9 mouse cellular contexts compared by ENCODE assay signal in the genomic region with DNA sequence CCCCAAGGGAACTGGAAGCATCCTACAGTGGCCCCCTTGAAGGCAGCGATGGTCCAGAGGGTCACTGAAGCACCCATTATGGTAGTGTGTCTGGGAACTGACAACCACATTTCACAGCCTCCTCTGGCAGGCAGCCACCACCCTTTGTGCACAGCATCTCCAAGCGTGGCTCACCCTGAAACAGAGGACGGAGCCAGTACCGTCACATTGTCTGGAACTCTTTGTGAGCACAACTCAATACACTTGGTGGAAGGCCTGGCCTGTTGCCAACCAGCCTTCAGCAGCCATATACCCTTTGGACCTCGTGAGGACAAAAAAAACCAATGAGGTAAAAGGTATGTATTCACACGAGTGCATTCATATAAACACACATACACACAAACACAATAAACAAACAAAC. TPM values are rescaled to one million over a fixed set of nuclear protein-coding genes. Genes with fewer than 3 reads are reported as not detected.
A peak's percentile ranks its signal among the peaks of the same experiment; 100 is the strongest.
DNase-seq lines count a peak whose midpoint lies in the region; ATAC-seq and TF ChIP-seq lines count a peak whose summit lies in the region.
"Had no signal": no experiment of that assay in that cellular context is flagged by ENCODE, and none has a peak within 500 bp of the region (broad histone marks: within the 10 kb centered on the region; RNA-seq: fewer than 3 reads in every experiment).

No protein-coding gene starts in this region.

- 0 out of 2 replicates have a peak, but pooled peaks have one; percentile 44 for ATAC-seq in embryonic facial prominence, embryonic 14.5 days (ENCODE audit: low read depth)
- ATAC-seq in intestine, postnatal 0 days = peak; percentile 56; the same call in 1 of the 2 replicates
- ATAC-seq in stomach, embryonic 15.5 days (ENCODE audit: insufficient read depth, low FRiP score, low read depth) = 0 out of 2 replicates have a peak, but pooled peaks have one; percentile 23

- H3K9ac ChIP-seq in embryonic facial prominence, embryonic 14.5 days (ENCODE audit: low read depth, low read length) = no peak overlapping the region
- no peak overlapping the region for H3K9ac ChIP-seq in intestine, postnatal 0 days (ENCODE audit: low read depth, low read length)
- no peak overlapping the region for H3K9ac ChIP-seq in stomach, embryonic 15.5 days

- H3K9me3 ChIP-seq in embryonic facial prominence, embryonic 14.5 days (ENCODE audit: control insufficient read depth, low read length) = no peaks in the 10 kb centered on the region
- H3K9me3 ChIP-seq in embryonic facial prominence, embryonic 10.5 days = no peaks in the 10 kb centered on the region
- no peaks in the 10 kb centered on the region for H3K9me3 ChIP-seq in intestine, postnatal 0 days (ENCODE audit: control insufficient read depth)
- H3K9me3 ChIP-seq in stomach, embryonic 15.5 days = no peaks in the 10 kb centered on the region

- no peak overlapping the region for H3K27ac ChIP-seq in embryonic facial prominence, embryonic 14.5 days (replicated peaks; ENCODE audit: low read depth, low read length)
- no peak overlapping the region for H3K27ac ChIP-seq in embryonic facial prominence, embryonic 10.5 days (replicated peaks)
- H3K27ac ChIP-seq in intestine, postnatal 0 days (ENCODE audit: low read depth, low read length) = no peak overlapping the region
- H3K27ac ChIP-seq in stomach, embryonic 15.5 days = no peak overlapping the region
- H3K27ac ChIP-seq: kidney, postnatal 0 days had no signal

- H3K36me3 ChIP-seq in embryonic facial prominence, embryonic 14.5 days (ENCODE audit: control insufficient read depth, insufficient read depth, low read length) = no peaks in the 10 kb centered on the region
- no peaks in the 10 kb centered on the region for H3K36me3 ChIP-seq in embryonic facial prominence, embryonic 10.5 days (replicated peaks)
- H3K36me3 ChIP-seq in intestine, postnatal 0 days (ENCODE audit: control insufficient read depth, insufficient read depth) = no peaks in the 10 kb centered on the region
- no peaks in the 10 kb centered on the region for H3K36me3 ChIP-seq in stomach, embryonic 15.5 days

- H3K4me3 ChIP-seq in embryonic facial prominence, embryonic 14.5 days (ENCODE audit: low read depth, low read length) = no peak overlapping the region
- no peak overlapping the region for H3K4me3 ChIP-seq in embryonic facial prominence, embryonic 10.5 days
- H3K4me3 ChIP-seq in intestine, postnatal 0 days (ENCODE audit: low read depth, low read length) = no peak overlapping the region
- H3K4me3 ChIP-seq in stomach, embryonic 15.5 days (replicated peaks) = no peak overlapping the region

- DNase-seq in embryonic facial prominence, embryonic 14.5 days (ENCODE audit: low spot score) = peak; percentile 47
- DNase-seq in embryonic facial prominence, embryonic 10.5 days (ENCODE audit: low spot score) = no peak
- DNase-seq in retina, postnatal 1 day = peak; percentile 33
- DNase-seq in retina, embryonic 14.5 days (ENCODE audit: low spot score) = no peak
- no peak for DNase-seq in Muller cell, postnatal 12 days (ENCODE audit: inconsistent ontology term)
- DNase-seq in embryo, embryonic 10 days (ENCODE audit: low spot score) = no peak

- H3K27me3 ChIP-seq in embryonic facial prominence, embryonic 14.5 days (replicated peaks; ENCODE audit: control insufficient read depth, insufficient read depth, low read length) = no peaks in the 10 kb centered on the region
- no peaks in the 10 kb centered on the region for H3K27me3 ChIP-seq in embryonic facial prominence, embryonic 10.5 days (replicated peaks; ENCODE audit: low read depth, poor library complexity, severe bottlenecking)
- H3K27me3 ChIP-seq in intestine, postnatal 0 days (replicated peaks; ENCODE audit: control insufficient read depth, insufficient read depth, low read length) = no peaks in the 10 kb centered on the region
- H3K27me3 ChIP-seq in stomach, embryonic 15.5 days (replicated peaks) = no peaks in the 10 kb centered on the region

- peaks cover 2% of the 10 kb centered on the region for H3K4me1 ChIP-seq in embryonic facial prominence, embryonic 14.5 days (ENCODE audit: control insufficient read depth, insufficient read depth, low read length)
- no peaks in the 10 kb centered on the region for H3K4me1 ChIP-seq in embryonic facial prominence, embryonic 10.5 days
- no peaks in the 10 kb centered on the region for H3K4me1 ChIP-seq in intestine, postnatal 0 days (replicated peaks; ENCODE audit: control insufficient read depth, insufficient read depth, low read length)
- H3K4me1 ChIP-seq in stomach, embryonic 15.5 days = peaks cover 6% of the 10 kb centered on the region; the same call in 1 of the 2 replicates

- no peak overlapping the region for H3K4me2 ChIP-seq in embryonic facial prominence, embryonic 14.5 days (ENCODE audit: low read depth, low read length)
- H3K4me2 ChIP-seq in intestine, postnatal 0 days (replicated peaks; ENCODE audit: low read depth) = no peak overlapping the region
- H3K4me2 ChIP-seq in stomach, embryonic 15.5 days = no peak overlapping the region

- no peak for TF ChIP-seq CTCF in intestine, postnatal 0 days (IDR thresholded peaks at IDR 0.05; ENCODE audit: low read depth)

- WGBS in embryonic facial prominence, embryonic 14.5 days = 54% methylated on average over 6 of the region's 6 CpGs
- WGBS in embryonic facial prominence, embryonic 10.5 days = 81% methylated on average over 6 of the region's 6 CpGs
- 35% methylated on average over 6 of the region's 6 CpGs for WGBS in intestine, postnatal 0 days
- WGBS in stomach, embryonic 15.5 days = 54% methylated on average over 6 of the region's 6 CpGs

RNA-seq across cellular contexts. Expression of gene Gm10282, which starts 3.2 kb away (rescaled TPM):
- 23.1 and 26.5 TPM in 2 replicates for polyA plus RNA-seq in embryonic facial prominence, embryonic 14.5 days (2014; fragmentation: Nextera tagmentation; extraction: Ambion mirVana)
- polyA plus RNA-seq in embryonic facial prominence, embryonic 10.5 days (2016; fragmentation: Nextera tagmentation; extraction: Ambion mirVana) = 31.3 and 36.9 TPM in 2 replicates
- polyA plus RNA-seq in intestine, postnatal 0 days (2015; fragmentation: Nextera tagmentation; extraction: Ambion mirVana) = 6.8 and 7.8 TPM in 2 replicates
- polyA plus RNA-seq in stomach, embryonic 15.5 days (2015; fragmentation: Nextera tagmentation; extraction: Ambion mirVana) = 22.1 and 43.6 TPM in 2 replicates

RNA-seq across cellular contexts. Expression of gene Klf2, which starts 10.6 kb away (rescaled TPM):
- 19.9 and 22.1 TPM in 2 replicates for polyA plus RNA-seq in embryonic facial prominence, embryonic 14.5 days (2014; fragmentation: Nextera tagmentation; extraction: Ambion mirVana)
- 3.1 and 3.7 TPM in 2 replicates for polyA plus RNA-seq in embryonic facial prominence, embryonic 10.5 days (2016; fragmentation: Nextera tagmentation; extraction: Ambion mirVana)
- 8.9 and 11.1 TPM in 2 replicates for polyA plus RNA-seq in intestine, postnatal 0 days (2015; fragmentation: Nextera tagmentation; extraction: Ambion mirVana)
- 7.6 and 8.4 TPM in 2 replicates for polyA plus RNA-seq in stomach, embryonic 15.5 days (2015; fragmentation: Nextera tagmentation; extraction: Ambion mirVana)

Comparison
In these comparisons a context has a peak if more than half of its experiments do, and no peak if none do; other contexts are left out.
1. DNase-seq: peak in embryonic facial prominence, embryonic 14.5 days (single experiment) and retina, postnatal 1 day (single experiment); none in embryonic facial prominence, embryonic 10.5 days (single experiment), retina, embryonic 14.5 days (single experiment), Muller cell, postnatal 12 days (single experiment) and embryo, embryonic 10 days (single experiment).
2. Peak in every context shown above with its lines, with median percentiles within 50 percentile points of each other: ATAC-seq.